ENCODE assay signal across 19 mouse cellular contexts in genomic region chr3:101252141-101252540, GRCm38 (mm10).
DNase-seq lines count a peak whose midpoint lies in the region.
"Had no signal": no experiment of that assay in that cellular context is flagged by ENCODE, and none has a peak within 500 bp of the region (broad histone marks: within the 10 kb centered on the region; RNA-seq: fewer than 3 reads in every experiment).

No protein-coding gene starts in this region.

- DNase-seq in cerebellum, postnatal 10 days = peak; percentile 35 to 37
- DNase-seq in cerebellum, adult 18-20 months = no peak
- DNase-seq in kidney, adult 8-10 months = peak; percentile 19 to 30
- peak; percentile 56 for DNase-seq in kidney, postnatal 10 days
- no peak for DNase-seq in left cerebral cortex, adult 9 months (ENCODE audit: low spot score in 2 of 2)
- DNase-seq in spleen, adult 18-20 months = no peak
- DNase-seq in MN1 (ENCODE audit: low spot score) = no peak
- DNase-seq: adrenal gland, postnatal 10 days; cerebellum, adult 9-10 months; embryo, embryonic 11 days; gastrocnemius, postnatal 36 days; heart, adult 18-20 months; heart, postnatal 36 days; liver; lung, adult 2 months; lung, postnatal 14 days; midbrain, embryonic 14.5 days; right cerebral cortex, postnatal 14 days; thymus, postnatal 14 days had no signal

Comparison
In these comparisons a context has a peak if more than half of its experiments do, and no peak if none do; other contexts are left out.
1. DNase-seq: peak in cerebellum, postnatal 10 days (2 of 2), kidney, adult 8-10 months (2 of 2) and kidney, postnatal 10 days (single experiment); none in cerebellum, adult 18-20 months (0 of 2), left cerebral cortex, adult 9 months (0 of 2), spleen, adult 18-20 months (0 of 2) and MN1 (single experiment).